Mouse (Mus musculus) v-Abl transformed pro-B cells (cell line): ENCODE results near the gene Stard7.
"Not testable (repeated sequence)": the region's sequence is repeated elsewhere in the genome, so short reads cannot be mapped to it uniquely, and the experiment has no call there.

Source experiments
- in situ Hi-C, 2 experiments: fragments of 400-800 bp; cut with MboI; formaldehyde crosslinking; loops; one replicate each; pipeline ENCODE4 v1.15.1; 2025; ENCODE audit not compliant: unreplicated experiment in 2 of 2

The Stard7 gene

DNA sequence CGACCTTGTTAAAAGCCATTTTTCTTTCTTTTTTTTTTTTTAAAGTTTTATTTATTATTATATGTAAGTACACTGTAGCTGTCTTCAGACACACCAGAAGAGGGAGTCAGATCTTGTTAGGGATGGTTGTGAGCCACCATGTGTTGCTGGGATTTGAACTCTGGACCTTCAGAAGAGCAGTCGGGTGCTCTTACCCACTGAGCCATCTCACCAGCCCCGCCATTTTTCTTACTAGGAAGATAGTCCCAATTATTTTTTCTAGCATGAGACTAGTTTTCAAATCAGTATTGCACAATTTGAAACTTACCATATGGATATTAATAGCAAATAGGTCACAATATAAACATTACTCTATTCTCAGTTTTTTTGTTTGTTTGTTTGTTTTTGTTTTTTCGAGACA, 2.0 kb downstream of the Stard7 start:
- in situ Hi-C loops, result not testable (repeated sequence)

DNA sequence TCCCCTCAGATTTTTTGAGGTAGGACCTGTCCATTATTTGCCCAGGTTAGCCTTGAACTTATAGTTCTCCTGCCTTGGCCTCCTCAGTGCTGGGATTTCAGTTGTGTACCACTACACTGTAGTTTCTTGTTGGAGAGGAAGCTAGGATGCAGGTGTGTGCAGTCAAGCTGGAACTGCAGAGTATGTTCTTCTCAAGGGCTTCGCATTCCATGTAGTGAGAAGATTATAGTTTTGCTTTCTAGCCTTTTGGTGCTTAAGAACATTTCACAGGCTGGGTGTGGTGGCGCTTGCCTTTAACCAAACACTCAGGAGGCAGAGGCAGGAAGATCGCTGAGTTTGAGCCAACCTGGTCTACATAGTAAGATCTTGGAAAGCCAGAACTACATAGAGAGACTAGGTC, 2.8 kb downstream of the Stard7 start:
- in situ Hi-C loops, result no loop called here

GRCm38 (mm10) chr2:127274590-127274989, 4.6 kb downstream of the Stard7 start:
- in situ Hi-C loops, result no loop called here

DNA sequence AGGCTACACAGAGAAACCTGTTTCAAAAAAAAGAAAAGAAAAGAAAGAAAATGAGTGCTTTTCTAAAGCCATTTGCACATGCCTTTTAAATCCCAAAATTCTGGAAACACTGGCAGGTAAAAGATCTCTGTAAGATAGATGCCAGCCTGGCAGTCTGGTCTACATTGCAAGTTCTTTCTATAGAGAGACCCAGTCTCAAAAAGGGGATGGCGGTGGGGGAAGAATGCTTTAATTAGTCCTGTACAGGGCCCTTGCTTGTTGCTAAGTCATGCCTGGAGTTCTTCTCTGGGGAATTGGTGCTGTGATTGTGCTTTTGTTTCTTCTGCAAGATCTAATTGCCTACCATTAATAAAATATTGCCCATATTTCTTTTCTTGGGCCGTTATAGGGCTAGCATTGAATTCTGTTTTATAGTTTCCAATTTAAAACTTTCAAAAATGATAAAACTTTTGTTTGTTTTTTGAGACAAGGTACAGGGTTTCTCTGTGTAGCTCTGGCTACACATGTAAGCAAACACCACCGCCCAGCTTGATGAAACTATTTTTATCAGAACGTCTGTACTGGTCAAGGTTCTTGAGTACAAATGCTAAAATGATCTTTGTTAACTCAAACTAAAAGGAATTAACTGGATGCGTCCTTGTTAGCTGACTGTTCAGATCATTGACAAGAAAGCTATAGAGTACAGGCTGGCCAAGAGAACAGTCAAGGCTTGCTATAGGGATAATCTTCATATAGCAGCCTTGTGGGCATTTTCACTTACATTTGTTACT, 5.7 kb downstream of the Stard7 start:
- in situ Hi-C loops, result no loop called here

DNA sequence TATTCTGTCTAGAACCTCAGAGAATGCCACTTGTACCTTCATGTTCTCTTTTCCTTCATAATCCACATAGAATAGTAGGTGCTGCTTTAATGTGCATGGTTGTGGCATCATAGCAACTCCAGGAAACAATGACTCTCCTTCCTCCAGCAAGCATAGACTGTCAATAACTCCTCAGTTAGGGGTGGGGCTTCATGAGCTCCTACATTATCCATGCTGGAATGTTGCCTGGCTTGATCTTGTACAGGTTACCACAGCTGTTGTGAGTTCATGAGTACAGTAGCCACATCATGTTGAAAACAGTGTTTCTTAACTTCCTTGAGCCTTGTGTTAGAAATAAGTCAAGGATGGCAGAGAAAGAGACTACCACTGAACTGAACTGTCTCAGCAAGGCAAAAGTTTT, 8.1 kb downstream of the Stard7 start:
- in situ Hi-C loops, result no loop called here

GRCm38 (mm10) chr2:127292250-127292649, 22.2 kb downstream of the Stard7 start:
- in situ Hi-C loops, result no loop called here

DNA sequence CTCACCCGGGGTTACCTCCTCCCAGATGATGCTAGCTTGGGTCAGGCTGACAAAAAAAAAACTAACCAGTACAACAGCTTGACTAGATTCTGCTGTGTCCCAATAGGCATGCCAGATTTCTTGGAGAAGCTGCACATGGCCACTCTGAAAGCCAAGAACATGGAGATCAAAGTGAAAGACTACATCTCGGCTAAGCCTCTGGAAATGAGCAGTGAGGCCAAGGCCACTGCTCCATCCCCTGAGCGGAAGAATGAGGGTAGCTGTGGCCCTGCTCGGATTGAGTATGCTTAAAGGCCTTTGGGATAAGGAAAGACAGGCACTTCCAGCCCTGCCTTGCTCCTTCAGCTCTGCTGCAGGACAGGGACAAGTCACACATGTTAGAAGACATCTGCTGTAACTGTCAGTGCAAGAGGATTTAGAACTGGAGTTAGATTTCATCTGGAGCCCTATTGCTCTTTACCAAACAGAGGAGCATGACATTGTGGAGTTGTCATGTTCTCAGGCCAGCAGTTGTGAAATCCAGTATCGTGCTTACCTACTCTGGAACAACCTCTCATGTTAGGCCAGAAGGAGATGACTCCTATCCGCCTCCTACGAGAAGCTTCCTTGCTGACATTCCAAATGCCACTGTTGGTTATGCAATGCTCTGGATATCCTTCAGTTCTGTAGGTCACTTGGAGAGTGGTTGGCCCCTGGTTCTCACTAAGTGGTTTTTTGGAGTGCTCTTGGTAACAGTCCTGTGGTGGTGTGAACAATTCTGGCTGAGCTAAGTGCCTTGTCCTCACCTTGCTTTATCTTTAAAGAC, 27.2 kb downstream of the Stard7 start:
- in situ Hi-C loops, result no loop called here

DNA sequence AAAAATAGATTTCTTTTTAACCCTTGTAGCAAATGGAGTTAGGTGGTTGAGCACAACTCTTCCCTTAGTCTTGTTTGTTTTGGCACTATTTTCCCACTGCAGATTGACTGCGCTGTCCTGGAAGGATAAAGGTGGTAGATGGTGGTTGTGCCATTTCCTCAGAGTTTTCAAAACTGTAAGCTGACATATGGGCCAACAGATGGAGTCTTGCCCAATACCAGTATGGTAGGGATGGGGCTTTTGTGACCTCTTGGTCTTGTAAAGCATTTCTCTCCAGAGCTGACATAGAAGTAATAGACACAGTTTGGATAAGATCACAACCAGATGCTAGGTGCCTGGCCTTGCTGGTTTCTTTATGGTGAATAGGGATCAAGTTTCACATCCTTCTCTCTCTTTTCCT, 28.0 kb downstream of the Stard7 start:
- in situ Hi-C loops, result no loop called here

DNA sequence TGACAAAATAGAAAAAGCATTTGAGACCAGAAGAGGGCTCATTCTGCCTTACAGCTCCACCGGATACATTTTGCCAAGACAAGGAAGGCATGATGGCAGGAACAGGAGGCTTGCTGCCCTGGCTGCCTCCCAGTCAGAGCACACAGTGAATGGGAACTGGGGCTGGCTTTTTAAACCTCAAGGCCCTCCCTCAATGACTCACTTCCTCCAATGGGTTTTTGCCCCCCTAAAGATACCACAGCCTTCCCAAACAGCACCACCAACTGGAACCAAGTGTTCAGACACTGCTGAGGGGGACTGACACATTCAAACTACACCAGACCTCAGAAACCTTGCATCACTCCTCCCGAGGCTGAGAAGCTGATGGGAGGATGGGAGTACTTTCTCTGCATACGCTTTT, 30.7 kb downstream of the Stard7 start:
- in situ Hi-C loops, result no loop called here

GRCm38 (mm10) chr2:127301883-127302282, 31.9 kb downstream of the Stard7 start:
- in situ Hi-C loops, result no loop called here

DNA sequence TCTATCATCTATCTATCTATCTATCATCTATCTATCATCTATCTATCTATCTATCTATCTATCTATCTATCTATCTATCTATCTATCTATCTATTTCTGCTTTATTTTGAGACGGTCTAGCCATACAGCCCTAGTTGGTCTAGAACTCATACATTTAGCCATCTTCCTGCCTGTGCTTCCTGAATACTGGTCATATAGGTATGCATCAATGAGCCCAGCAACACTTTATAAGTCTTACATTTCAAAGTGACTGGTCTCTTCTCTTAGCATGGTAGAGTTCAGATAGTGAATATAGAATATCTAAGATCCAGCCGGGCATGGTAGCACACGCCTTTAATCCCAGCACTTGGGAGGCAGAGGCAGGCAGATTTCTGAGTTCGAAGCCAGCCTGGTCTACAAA, 34.2 kb downstream of the Stard7 start:
- in situ Hi-C loops, result not testable (repeated sequence)

GRCm38 (mm10) chr2:127304609-127305210, 34.7 kb downstream of the Stard7 start:
- in situ Hi-C loops, result loop anchor here (5.0 kb wide), 1 partner anchor 38 kb away; no protein-coding TSS in a partner anchor

DNA sequence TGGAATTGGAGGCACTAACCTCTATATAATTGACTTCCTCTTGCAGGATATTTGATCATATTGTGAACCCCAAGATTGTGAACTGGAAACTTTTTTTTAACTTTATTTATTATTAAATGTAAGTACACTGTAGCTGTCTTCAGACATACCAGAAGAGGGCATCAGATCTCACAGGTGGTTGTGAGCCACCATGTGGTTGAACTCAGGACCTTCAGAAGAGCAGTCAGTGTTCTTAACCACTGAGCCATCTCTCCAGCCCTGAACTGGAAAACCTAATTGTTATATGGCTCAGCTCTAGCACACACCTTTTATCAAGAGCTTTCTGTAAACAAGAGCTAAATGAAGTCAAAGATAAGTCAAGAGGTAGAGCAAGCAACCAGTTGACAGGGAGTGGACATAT, 36.1 kb downstream of the Stard7 start:
- in situ Hi-C loops, result loop anchor here (5.0 kb wide), 1 partner anchor 36 kb away; no protein-coding TSS in a partner anchor

DNA sequence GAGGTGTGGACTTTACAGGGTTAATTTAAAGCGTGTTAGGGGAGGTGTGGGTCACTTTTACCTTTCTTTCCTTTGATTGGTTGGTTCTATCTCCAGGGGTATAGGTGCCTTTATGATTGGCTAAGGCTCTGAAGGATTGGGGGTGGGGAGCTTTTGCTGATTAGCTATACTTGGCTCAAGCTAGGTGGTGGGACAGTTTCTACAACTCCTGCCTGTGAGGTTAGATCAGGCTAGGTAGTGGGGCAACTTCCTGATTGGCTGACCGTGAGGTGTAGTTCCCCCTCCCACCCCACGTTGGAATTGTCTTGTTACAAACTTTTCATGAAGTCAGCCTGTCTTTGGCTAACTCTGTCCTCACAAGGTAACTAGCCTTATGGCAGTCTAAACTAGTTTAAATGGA, 37.2 kb downstream of the Stard7 start:
- in situ Hi-C loops, result loop anchor here (5.0 kb wide), 1 partner anchor 35 kb away; no protein-coding TSS in a partner anchor

- in situ Hi-C loops, result loop anchor here (5.0 kb wide), 1 partner anchor 34 kb away; no protein-coding TSS in a partner anchor
These were observed 38.6 kb downstream of the Stard7 start for GRCm38 (mm10) chr2:127308660-127309059.

DNA sequence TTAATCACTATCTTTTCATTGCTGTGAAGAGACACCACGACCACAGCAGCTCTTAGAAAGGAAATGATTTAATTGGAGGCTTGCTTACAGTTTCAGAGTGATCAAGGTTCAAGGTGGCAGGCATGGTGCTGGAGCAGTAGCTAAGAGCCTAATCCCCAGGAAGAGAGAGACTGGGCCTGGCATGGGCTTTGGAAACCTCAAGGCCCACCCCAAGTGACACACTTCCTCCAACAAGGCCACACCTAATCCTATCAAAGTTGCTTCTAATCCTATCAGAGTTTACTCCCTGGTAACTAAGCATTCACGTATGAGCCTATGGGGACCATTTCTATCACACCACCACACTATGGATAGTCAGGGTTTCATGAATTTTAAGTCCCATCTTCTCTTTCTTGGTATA, 40.2 kb downstream of the Stard7 start:
- in situ Hi-C loops, result no loop called here

- in situ Hi-C loops, result no loop called here
These were observed 40.7 kb downstream of the Stard7 start for GRCm38 (mm10) chr2:127310685-127311084.

- in situ Hi-C loops, result no loop called here
These were observed 41.2 kb downstream of the Stard7 start for GRCm38 (mm10) chr2:127311193-127311592.

DNA sequence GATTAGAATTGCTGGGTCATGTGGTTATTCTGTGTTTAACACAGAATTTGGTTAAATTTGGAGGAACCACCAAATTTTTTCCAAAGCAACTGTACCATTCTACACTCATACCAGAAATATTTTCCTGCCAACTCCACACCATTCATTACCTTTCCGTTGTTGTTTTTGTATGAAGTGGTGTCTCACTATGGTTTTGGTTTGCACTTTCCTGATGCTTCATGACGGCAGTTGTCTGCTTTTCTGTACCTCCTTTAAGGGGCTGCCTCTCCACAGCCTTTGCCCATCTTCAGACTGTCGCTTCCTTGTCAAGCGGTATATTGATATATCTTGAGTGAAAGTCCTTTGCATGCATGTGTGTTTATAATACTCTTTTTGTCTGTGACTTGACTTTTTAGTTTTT, 42.8 kb downstream of the Stard7 start:
- in situ Hi-C loops, result no loop called here

- in situ Hi-C loops, result no loop called here
These were observed 43.9 kb downstream of the Stard7 start for GRCm38 (mm10) chr2:127313878-127314277.

DNA sequence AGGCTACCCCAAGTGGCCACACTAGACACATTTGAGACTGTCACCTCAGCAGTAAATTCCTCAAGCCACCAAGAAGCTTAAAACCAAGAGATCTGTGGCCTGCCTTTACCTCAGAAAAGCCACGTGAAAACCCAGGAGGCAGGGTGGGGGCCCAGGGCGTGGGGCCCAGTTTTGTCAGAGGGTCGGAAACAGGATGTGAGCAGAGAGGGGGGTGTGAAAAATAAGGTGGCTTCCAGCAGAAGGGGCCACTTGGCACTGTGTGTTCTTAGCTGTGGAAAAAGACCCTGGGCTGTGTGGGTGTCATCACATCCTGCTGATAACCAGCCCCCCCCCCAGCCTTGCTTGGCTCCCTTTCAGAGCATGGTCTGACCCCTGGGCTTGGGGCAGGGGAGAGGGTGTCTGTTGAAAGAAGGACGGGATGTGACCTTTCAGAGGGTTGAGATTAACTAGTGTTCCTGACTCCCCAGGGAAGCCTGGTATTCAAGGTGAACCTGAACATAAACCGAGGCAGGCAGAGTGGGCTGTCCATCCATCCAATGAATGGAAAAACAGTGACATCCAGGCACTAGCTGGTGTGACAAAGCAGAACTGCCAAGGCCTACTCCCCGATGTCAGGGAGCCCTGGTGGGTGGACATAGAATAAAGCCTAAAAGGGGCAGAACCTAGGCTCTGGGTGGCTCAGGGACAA, 44.6 kb downstream of the Stard7 start:
- in situ Hi-C loops, result no loop called here
